Mouse (Mus musculus) heart, adult 2 months (tissue): ENCODE data around the gene Eif5a.

Experiments used
- CTCF ChIP-seq: fragments of 200-600 bp; IDR thresholded peaks from 2 replicates; pipeline ENCODE4 v1.8.1; 2022; ENCODE audit warnings: antibody characterized with exemption, mild to moderate bottlenecking, moderate library complexity
- EP300 ChIP-seq: fragments of 200-500 bp; IDR thresholded peaks from 2 replicates; pipeline ENCODE4 v1.6.1; 2011; ENCODE audit warnings: low read depth, low read length, control low read depth; ENCODE audit not compliant: insufficient read depth
- POLR2A ChIP-seq: fragments of 200-500 bp; IDR thresholded peaks from 2 replicates; pipeline ENCODE4 v1.6.1; 2011; ENCODE audit warnings: mild to moderate bottlenecking, low read depth, low read length, control low read depth; ENCODE audit not compliant: insufficient read depth

DNA sequence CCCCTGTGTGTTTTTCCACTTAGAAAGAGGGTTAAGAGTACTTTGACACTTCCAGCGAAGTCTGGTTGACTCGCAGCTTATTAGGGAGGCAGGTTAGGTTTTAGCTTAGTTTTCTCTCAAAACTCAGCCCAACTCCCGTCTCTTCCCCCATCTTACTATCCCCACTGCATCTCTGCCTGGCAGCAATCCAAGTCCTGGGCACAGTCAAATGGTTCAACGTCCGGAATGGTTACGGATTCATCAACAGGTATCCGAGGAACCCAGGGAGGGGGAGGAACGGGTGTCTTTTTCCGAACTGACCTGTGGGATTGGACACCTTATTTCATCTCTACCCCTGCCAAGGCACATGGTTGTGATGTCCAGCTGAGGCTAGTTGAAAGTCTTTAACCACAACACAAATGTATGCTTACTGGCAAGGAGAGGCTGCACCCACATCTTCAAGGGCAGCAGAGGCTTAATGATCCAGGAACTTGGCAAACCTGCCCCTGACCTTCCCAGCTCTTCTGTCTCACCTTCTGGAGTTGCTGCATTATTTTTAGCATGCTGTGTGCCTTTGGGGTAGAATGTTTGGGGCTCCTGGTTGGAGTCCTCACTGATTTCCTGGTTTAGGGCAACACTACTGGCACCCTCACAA lies 15.1 kb upstream of the Eif5a start:
- TF ChIP-seq EP300 (no peak), POLR2A (no peak), CTCF (no peak)
